Mouse (Mus musculus): Measurements from ENCODE around the gene Gtf2f2.

Gene Gtf2f2

GRCm38 (mm10) chr14:75862701-75863100 lies 148.0 kb downstream of the Gtf2f2 start:
- DNase-seq, result no peak

- no peak for DNase-seq
These were observed 151.0 kb downstream of the Gtf2f2 start for GRCm38 (mm10) chr14:75859619-75860018.

GRCm38 (mm10) chr14:75858181-75858580 lies 152.5 kb downstream of the Gtf2f2 start:
- no peak for DNase-seq

GRCm38 (mm10) chr14:75855263-75855992 lies 155.2 kb downstream of the Gtf2f2 start:
- no peak for DNase-seq

- no peak for DNase-seq
These were observed 158.6 kb downstream of the Gtf2f2 start for GRCm38 (mm10) chr14:75852016-75852415.

GRCm38 (mm10) chr14:75850819-75851218 lies 159.8 kb downstream of the Gtf2f2 start:
- no peak for DNase-seq

GRCm38 (mm10) chr14:75849842-75850568 lies 160.7 kb downstream of the Gtf2f2 start:
- no peak for DNase-seq

- DNase-seq, result no peak
These were observed 161.4 kb downstream of the Gtf2f2 start for GRCm38 (mm10) chr14:75849236-75849635.

GRCm38 (mm10) chr14:75848482-75848881 lies 162.2 kb downstream of the Gtf2f2 start:
- DNase-seq, result no peak

GRCm38 (mm10) chr14:75847669-75848068 lies 163.0 kb downstream of the Gtf2f2 start:
- DNase-seq, result no peak
